Mouse (Mus musculus) CH12.LX (cell line): ENCODE measurements around the gene Sptb. TPM values are rescaled to one million over a fixed set of nuclear protein-coding genes. Genes with fewer than 3 reads are reported as not detected.

Experiments used
- DNase-seq: peaks from one replicate; pipeline ENCODE4 v3.0.0-alpha.2; 2013; ENCODE audit errors: extremely low read depth
- H3K27ac ChIP-seq: 2 replicates; pipeline ENCODE4 v1.5.1; 2012; ENCODE audit warnings: low read depth, mild to moderate bottlenecking, control low read depth, moderate library complexity; ENCODE audit not compliant: insufficient read depth
- H3K27me3 ChIP-seq: replicated peaks from 2 replicates; pipeline ENCODE3; 2012; ENCODE audit warnings: inconsistent platforms
- H3K36me3 ChIP-seq, 2 experiments: replicated peaks in 1 of 2; 2 replicates each; pipeline versions ENCODE3 to v1.6.1; 2012; ENCODE audit warnings: inconsistent platforms in 1 of 2, low read length in 1 of 2, mild to moderate bottlenecking in 1 of 2, mixed read lengths in 1 of 2, moderate library complexity in 1 of 2; ENCODE audit not compliant: control insufficient read depth in 1 of 2, insufficient read depth in 1 of 2
- H3K4me1 ChIP-seq, 2 experiments: 2 replicates each; pipeline ENCODE4 v1.6.1; 2012; ENCODE audit warnings: inconsistent platforms in 1 of 2, moderate library complexity in 1 of 2; ENCODE audit not compliant: insufficient read depth in 2 of 2, control insufficient read depth in 1 of 2
- H3K4me2 ChIP-seq: 2 replicates; pipeline ENCODE4 v1.6.1; 2012; ENCODE audit warnings: low read depth, mild to moderate bottlenecking, control low read depth; ENCODE audit not compliant: poor library complexity, insufficient read depth, severe bottlenecking
- H3K4me3 ChIP-seq, 3 experiments: fragments of 150-350 bp in 1 of 3; sonication (generic) in 1 of 3; replicated peaks in 1 of 3; 2 replicates each; pipeline versions ENCODE3 to v1.5.1; 2011 to 2012; ENCODE audit warnings: low read depth in 2 of 3, low read length in 2 of 3, mild to moderate bottlenecking in 2 of 3, moderate library complexity in 2 of 3, control low read depth in 1 of 3, improper control_type of control experiment in 1 of 3, inconsistent platforms in 1 of 3, mixed read lengths in 1 of 3; ENCODE audit not compliant: poor library complexity in 1 of 3
- H3K79me2 ChIP-seq: replicated peaks from 2 replicates; pipeline ENCODE4 v1.6.1; 2012; ENCODE audit warnings: mild to moderate bottlenecking, moderate library complexity; ENCODE audit not compliant: control insufficient read depth, poor library complexity, insufficient read depth, severe bottlenecking; ENCODE audit errors: extremely low read depth
- H3K9ac ChIP-seq: 2 replicates; pipeline ENCODE4 v1.6.1; 2012; ENCODE audit warnings: low read depth, mild to moderate bottlenecking, control low read depth, moderate library complexity; ENCODE audit not compliant: insufficient read depth
- H3K9me3 ChIP-seq: replicated peaks from 2 replicates; pipeline ENCODE3; 2012; ENCODE audit warnings: low read length, inconsistent platforms, mixed read lengths
- BHLHE40 ChIP-seq: IDR thresholded peaks from 2 replicates; pipeline ENCODE4 v1.6.1; 2011; ENCODE audit warnings: mild to moderate bottlenecking, low read depth, low read length, improper control_type of control experiment
- CHD1 ChIP-seq: IDR thresholded peaks from 2 replicates; pipeline ENCODE4 v1.6.1; 2012; ENCODE audit warnings: low read depth, low read length, improper control_type of control experiment, inconsistent platforms
- CHD2 ChIP-seq: IDR thresholded peaks from 2 replicates; pipeline ENCODE4 v1.6.1; 2011; ENCODE audit warnings: low read length, improper control_type of control experiment
- E2F4 ChIP-seq: IDR thresholded peaks from 2 replicates; pipeline ENCODE4 v1.6.1; 2011; ENCODE audit warnings: low read depth, low read length, improper control_type of control experiment; ENCODE audit not compliant: insufficient replicate concordance
- EP300 ChIP-seq: IDR thresholded peaks from 2 replicates; pipeline ENCODE4 v1.6.1; 2011; ENCODE audit warnings: low read length, improper control_type of control experiment
- ETS1 ChIP-seq: conservative IDR thresholded peaks from 2 replicates; pipeline ENCODE4 v1.6.1; 2012; ENCODE audit warnings: low read depth, mild to moderate bottlenecking, inconsistent platforms, low read length, improper control_type of control experiment, moderate library complexity
- IRF4 ChIP-seq: IDR thresholded peaks from 2 replicates; pipeline ENCODE4 v1.6.1; 2014; ENCODE audit warnings: low read depth, mild to moderate bottlenecking, inconsistent platforms, low read length, improper control_type of control experiment
- JUN ChIP-seq: IDR thresholded peaks from 2 replicates; pipeline ENCODE4 v1.6.1; 2011; ENCODE audit warnings: low read depth, mild to moderate bottlenecking, low read length, improper control_type of control experiment, moderate library complexity; ENCODE audit not compliant: insufficient read depth
- KAT2A ChIP-seq: IDR thresholded peaks from 2 replicates; pipeline ENCODE4 v1.6.1; 2012; ENCODE audit warnings: low read length, improper control_type of control experiment, inconsistent platforms; ENCODE audit not compliant: insufficient replicate concordance
- MAFK ChIP-seq: IDR thresholded peaks from 2 replicates; pipeline ENCODE4 v1.6.1; 2011; ENCODE audit warnings: low read length, improper control_type of control experiment; ENCODE audit not compliant: insufficient replicate concordance
- MAX ChIP-seq: IDR thresholded peaks from 2 replicates; pipeline ENCODE4 v1.6.1; 2011; ENCODE audit warnings: low read length, improper control_type of control experiment
- MAZ ChIP-seq: IDR thresholded peaks from 2 replicates; pipeline ENCODE4 v1.6.1; 2012; ENCODE audit warnings: low read depth, mild to moderate bottlenecking, inconsistent platforms, low read length, improper control_type of control experiment, moderate library complexity
- MEF2A ChIP-seq: IDR thresholded peaks from 2 replicates; pipeline ENCODE4 v1.6.1; 2014; ENCODE audit warnings: low read depth, mild to moderate bottlenecking, inconsistent platforms, low read length, improper control_type of control experiment, borderline replicate concordance
- MXI1 ChIP-seq: IDR thresholded peaks from 2 replicates; pipeline ENCODE4 v1.6.1; 2011; ENCODE audit warnings: mild to moderate bottlenecking, low read depth, low read length, improper control_type of control experiment
- MYC ChIP-seq: IDR thresholded peaks from 2 replicates; pipeline ENCODE4 v1.6.1; 2011; ENCODE audit warnings: low read depth, mild to moderate bottlenecking, improper control_type of control experiment, low read length
- NRF1 ChIP-seq: IDR thresholded peaks from 2 replicates; pipeline ENCODE4 v1.6.1; 2014; ENCODE audit warnings: low read depth, mild to moderate bottlenecking, inconsistent platforms, low read length, improper control_type of control experiment, moderate library complexity
- POLR2A ChIP-seq: IDR thresholded peaks from 2 replicates; pipeline ENCODE4 v1.6.1; 2011; ENCODE audit warnings: low read depth, mild to moderate bottlenecking, improper control_type of control experiment, low read length
- RCOR1 ChIP-seq: conservative IDR thresholded peaks from 2 replicates; pipeline ENCODE4 v1.6.1; 2012; ENCODE audit warnings: low read depth, mild to moderate bottlenecking, inconsistent platforms, low read length, improper control_type of control experiment
- SIN3A ChIP-seq: IDR thresholded peaks from 2 replicates; pipeline ENCODE4 v1.6.1; 2012; ENCODE audit warnings: low read length, improper control_type of control experiment, inconsistent platforms
- TBP ChIP-seq: conservative IDR thresholded peaks from 2 replicates; pipeline ENCODE4 v1.6.1; 2011; ENCODE audit warnings: low read depth, low read length, improper control_type of control experiment
- ZNF384 ChIP-seq: IDR thresholded peaks from 2 replicates; pipeline ENCODE4 v1.6.1; 2012; ENCODE audit warnings: low read depth, low read length, improper control_type of control experiment, inconsistent platforms
- dilution Hi-C: fragments of 300-500 bp; cut with MboI; formaldehyde crosslinking; loops from 2 replicates; pipeline ENCODE4 v1.14.3; 2020; ENCODE audit warnings: low sequenced_read_pairs; ENCODE audit not compliant: extremely low pct_unique_long_range_greater_than_20kb, extremely low pct_ligation_motif_present
- in situ Hi-C: fragments of 300-500 bp; cut with MboI; formaldehyde crosslinking; loops from 3 replicates; pipeline ENCODE4 v1.14.3; 2019; ENCODE audit warnings: low sequenced_read_pairs, low pct_ligation_motif_present, low pct_unique_long_range_greater_than_20kb, mixed read lengths
- polyA plus RNA-seq: library from polyadenylated mRNA; unstranded; fragments of >175 nt; gene quantifications from 2 replicates; pipeline ENCODE4 v1.2.1, GENCODE M21; 2012; ENCODE audit warnings: low read depth; ENCODE audit not compliant: insufficient read length
- total RNA-seq, 2 experiments: library from RNA; depleted of rRNA; stranded (reverse); fragments of 300-350 nt in 1 of 2; fragments of >200 nt in 1 of 2; gene quantifications; 2 replicates each; pipeline ENCODE4 v1.2.3; 2012 to 2014

Sptb gene
- total and polyA plus RNA-seq, 3 experiments: 0.03 to 0.04 (median 0.04) TPM

DNA sequence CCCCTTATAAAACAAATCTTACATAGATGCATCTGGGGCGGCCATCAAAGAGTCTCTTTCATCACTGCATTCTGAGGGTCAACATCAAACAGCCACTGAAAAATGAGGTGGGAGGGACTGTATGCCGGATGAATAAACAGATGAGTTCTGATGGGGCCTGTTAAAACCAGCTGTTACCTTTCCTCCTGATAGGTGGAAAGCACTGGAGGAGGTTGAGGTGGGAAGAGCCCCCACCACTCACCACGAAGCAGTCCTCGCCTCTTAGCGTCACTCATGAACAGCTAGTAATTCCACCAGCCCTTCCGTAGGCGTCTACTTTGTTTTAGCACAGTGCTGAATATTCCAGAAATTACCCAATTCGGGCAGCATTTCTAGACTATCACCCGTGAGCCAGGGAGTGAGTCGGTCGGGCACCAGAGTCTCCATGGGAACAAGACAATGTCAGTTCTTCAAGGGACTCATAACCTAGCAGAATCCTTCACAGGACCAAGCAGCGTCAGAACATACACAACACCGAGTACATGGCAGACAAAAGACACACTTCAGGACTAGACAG, 13.9 kb downstream of the Sptb start:
- TF ChIP-seq JUN (no peak), ZNF384 (no peak)
- TF ChIP-seq, all 38 proteins: peak for 0
- Histone ChIP-seq H3K27me3 (peaks cover 20% of the 10 kb centered on the region), H3K9me3 (no peaks in the 10 kb centered on the region), H3K4me3 (no peak overlapping the region), H3K4me1 (peaks cover 4 to 20% of the 10 kb centered on the region in 2 experiments), H3K27ac (no peak overlapping the region), H3K79me2 (no peaks in the 10 kb centered on the region), H3K36me3 (no peaks in the 10 kb centered on the region), H3K9ac (no peak overlapping the region), H3K4me2 (no peak overlapping the region)
- DNase-seq: no peak
- dilution Hi-C loops: no loop called here
- in situ Hi-C loops: no loop called here

DNA sequence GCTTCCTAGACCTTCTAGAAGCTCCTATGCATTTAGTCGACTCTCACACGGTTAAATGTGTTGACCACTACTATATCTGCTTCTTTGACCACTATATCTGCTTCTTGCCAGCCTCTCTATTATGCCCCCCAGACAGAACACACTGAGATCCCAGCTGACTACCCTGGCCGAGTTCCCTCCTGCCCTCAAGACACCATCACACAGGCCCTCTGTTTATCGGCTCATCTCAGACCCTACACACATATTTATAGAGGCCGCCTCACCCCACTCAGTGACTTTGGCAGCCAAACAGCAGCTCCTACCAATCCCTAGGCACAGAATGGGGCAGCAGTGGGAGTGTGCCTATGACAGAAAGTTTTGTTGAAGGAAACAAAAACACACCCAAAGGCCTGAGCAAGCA, 14.6 kb downstream of the Sptb start:
- no peak overlapping the region for H3K9ac ChIP-seq
- H3K79me2 ChIP-seq: no peaks in the 10 kb centered on the region
- H3K27ac ChIP-seq: no peak overlapping the region
- peaks cover 4 to 20% of the 10 kb centered on the region in 2 experiments for H3K4me1 ChIP-seq
- no peaks in the 10 kb centered on the region for H3K9me3 ChIP-seq
- in situ Hi-C loops: no loop called here
- no peaks in the 10 kb centered on the region for H3K36me3 ChIP-seq
- dilution Hi-C loops: no loop called here
- H3K27me3 ChIP-seq: peaks cover 17% of the 10 kb centered on the region
- no peak for DNase-seq
- TF ChIP-seq MAX (no peak), POLR2A (no peak), ETS1 (no peak), ZNF384 (no peak), CHD1 (no peak)
- no peak overlapping the region for H3K4me2 ChIP-seq
- H3K4me3 ChIP-seq: no peak overlapping the region

DNA sequence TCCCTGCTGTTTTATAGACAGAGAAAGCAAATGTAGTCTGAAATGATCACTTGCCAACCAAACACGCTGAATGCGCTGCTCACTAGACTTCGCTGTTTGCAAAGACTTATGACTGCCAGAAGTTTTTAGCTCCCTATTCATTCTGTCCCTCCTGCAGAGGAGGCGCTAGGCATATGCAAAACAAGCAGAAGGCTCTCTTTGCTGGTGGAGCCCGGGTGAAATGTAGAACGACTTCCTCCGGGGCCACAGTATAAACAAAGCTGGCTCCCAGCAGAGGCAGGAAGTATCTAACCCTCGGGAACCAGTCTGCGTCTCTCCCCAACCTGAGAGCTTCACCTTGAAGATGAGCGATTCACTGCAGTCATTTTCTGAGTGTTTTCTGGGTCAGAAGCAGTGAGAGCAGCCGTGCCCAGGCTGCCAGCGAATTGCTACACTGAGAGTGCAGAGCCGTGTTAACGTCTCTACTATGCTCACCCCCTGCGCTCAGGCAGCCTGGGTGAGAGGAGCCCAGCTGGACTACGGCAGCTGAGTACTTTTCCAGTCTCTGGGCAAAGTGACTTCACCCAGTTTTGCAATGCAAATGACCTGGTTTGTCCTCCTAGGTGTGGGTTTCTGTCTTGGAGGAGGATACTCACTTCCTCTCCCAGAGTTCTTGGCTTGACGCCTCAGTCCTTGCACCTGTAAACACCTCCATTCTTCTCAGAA, 15.4 kb downstream of the Sptb start:
- Histone ChIP-seq H3K27me3 (peaks cover 19% of the 10 kb centered on the region), H3K27ac (peak overlapping the region; percentile 5; the same call in 1 of the 2 replicates), H3K4me2 (peak overlapping the region; percentile 41), H3K4me3 (peak overlapping the region in 2 of 3 experiments; percentile 1 to 21), H3K36me3 (no peaks in the 10 kb centered on the region), H3K9me3 (no peaks in the 10 kb centered on the region), H3K9ac (no peak overlapping the region), H3K4me1 (peaks cover 5 to 20% of the 10 kb centered on the region in 2 experiments), H3K79me2 (no peaks in the 10 kb centered on the region)
- peak; percentile 82 for DNase-seq
- in situ Hi-C loops: no loop called here
- dilution Hi-C loops: no loop called here
- TF ChIP-seq TBP (0 out of 2 replicates have a peak, but pooled peaks have one; percentile 17), IRF4 (peak; percentile 81), MXI1 (peak; percentile 25; the same call in 1 of the 2 replicates), MEF2A (peak; percentile 59; the same call in 1 of the 2 replicates), JUN (peak; percentile 80), SIN3A (peak; percentile 35; the same call in 1 of the 2 replicates), E2F4 (no peak), NRF1 (no peak), RCOR1 (0 out of 2 replicates have a peak, but pooled peaks have one; percentile 35), KAT2A (no peak), EP300 (peak; percentile 89), MAZ (peak; percentile 29; the same call in 1 of the 2 replicates), POLR2A (peak; percentile 47; the same call in 1 of the 2 replicates), BHLHE40 (peak; percentile 74), MYC (no peak), CHD2 (no peak; the same call in 1 of the 2 replicates), MAFK (0 out of 2 replicates have a peak, but pooled peaks have one; percentile 43), ETS1 (peak; percentile 88), MAX (peak; percentile 54; the same call in 1 of the 2 replicates), CHD1 (no peak)
